Mouse (Mus musculus): ENCODE measurements around the gene Hmcn2. TPM values are rescaled to one million over a fixed set of nuclear protein-coding genes. Genes with fewer than 3 reads are reported as not detected.

The Hmcn2 gene
- total RNA-seq, 4 experiments from 2014 or later = 4.4 to 9.4 (median 7.9) TPM

- no peak for DNase-seq (ENCODE audit: low spot score)
Measured at GRCm38 (mm10) chr2:31454280-31454679, 140.1 kb downstream of the Hmcn2 start.

GRCm38 (mm10) chr2:31455418-31455817 lies 141.2 kb downstream of the Hmcn2 start:
- DNase-seq (ENCODE audit: low spot score) = no peak

GRCm38 (mm10) chr2:31458460-31458859 lies 144.2 kb downstream of the Hmcn2 start:
- DNase-seq (ENCODE audit: low spot score) = no peak

GRCm38 (mm10) chr2:31458989-31459936 lies 145.0 kb downstream of the Hmcn2 start:
- DNase-seq (ENCODE audit: low spot score) = no peak

- no peak for DNase-seq (ENCODE audit: low spot score)
Measured at GRCm38 (mm10) chr2:31460025-31460571, 145.9 kb downstream of the Hmcn2 start.

- DNase-seq (ENCODE audit: low spot score) = no peak
Measured at GRCm38 (mm10) chr2:31460920-31461319, 146.7 kb downstream of the Hmcn2 start.

- no peak for DNase-seq (ENCODE audit: low spot score)
Measured at GRCm38 (mm10) chr2:31462051-31462450, 147.8 kb downstream of the Hmcn2 start.

- no peak for DNase-seq (ENCODE audit: low spot score)
Measured at GRCm38 (mm10) chr2:31463253-31463652, 149.0 kb downstream of the Hmcn2 start.

GRCm38 (mm10) chr2:31463696-31464528 lies 149.7 kb downstream of the Hmcn2 start:
- DNase-seq (ENCODE audit: low spot score) = no peak

- no peak for DNase-seq (ENCODE audit: low spot score)
Measured at GRCm38 (mm10) chr2:31464529-31464910, 150.3 kb downstream of the Hmcn2 start.

GRCm38 (mm10) chr2:31467457-31467856 lies 153.2 kb downstream of the Hmcn2 start:
- DNase-seq (ENCODE audit: low spot score) = no peak

GRCm38 (mm10) chr2:31468857-31469256 lies 154.6 kb downstream of the Hmcn2 start:
- DNase-seq (ENCODE audit: low spot score) = no peak

- no peak for DNase-seq (ENCODE audit: low spot score)
Measured at GRCm38 (mm10) chr2:31469480-31469879, 155.3 kb downstream of the Hmcn2 start.

GRCm38 (mm10) chr2:31469931-31470682 lies 155.9 kb downstream of the Hmcn2 start, which contains the start of gene Ass1:
Ass1 (plus strand) TSS chr2:31470207.
- DNase-seq (ENCODE audit: low spot score) = peak; percentile 55

- no peak for DNase-seq (ENCODE audit: low spot score)
Measured at GRCm38 (mm10) chr2:31470683-31471385, 156.6 kb downstream of the Hmcn2 start.

- no peak for DNase-seq (ENCODE audit: low spot score)
Measured at GRCm38 (mm10) chr2:31471611-31472010, 157.4 kb downstream of the Hmcn2 start.

- peak; percentile 60 for DNase-seq (ENCODE audit: low spot score)
Measured at GRCm38 (mm10) chr2:31472406-31473065, 158.3 kb downstream of the Hmcn2 start.

- DNase-seq (ENCODE audit: low spot score) = no peak
Measured at GRCm38 (mm10) chr2:31473941-31474340, 159.7 kb downstream of the Hmcn2 start.

GRCm38 (mm10) chr2:31474686-31475085 lies 160.5 kb downstream of the Hmcn2 start:
- DNase-seq (ENCODE audit: low spot score) = no peak

All from heart, adult 8-10 months (tissue).